Mouse (Mus musculus): Measurements from ENCODE around the gene Thbs4.
"Not testable (repeated sequence)": the region's sequence is repeated elsewhere in the genome, so short reads cannot be mapped to it uniquely, and the experiment has no call there.

Thbs4 gene

GRCm38 (mm10) chr13:92794462-92795214 lies at the start of gene Thbs4:
TSS of gene Thbs4 (minus strand) at chr13:92794818.
- peak; percentile 55 for DNase-seq

- no peak for DNase-seq
Observed at GRCm38 (mm10) chr13:92833162-92833561, 38.5 kb upstream of the Thbs4 start.

GRCm38 (mm10) chr13:92828820-92829219 lies 34.2 kb upstream of the Thbs4 start:
- no peak for DNase-seq

- DNase-seq = no peak
Observed at GRCm38 (mm10) chr13:92817357-92817756, 22.7 kb upstream of the Thbs4 start.

- DNase-seq = no peak
Observed at GRCm38 (mm10) chr13:92816329-92816728, 21.7 kb upstream of the Thbs4 start.

- DNase-seq = not testable (repeated sequence)
Observed at GRCm38 (mm10) chr13:92810592-92810991, 16.0 kb upstream of the Thbs4 start.

GRCm38 (mm10) chr13:92807849-92808248 lies 13.2 kb upstream of the Thbs4 start:
- DNase-seq = no peak

- no peak for DNase-seq
Observed at GRCm38 (mm10) chr13:92806785-92807184, 12.2 kb upstream of the Thbs4 start.

- no peak for DNase-seq
Observed at GRCm38 (mm10) chr13:92799306-92799925, 4.8 kb upstream of the Thbs4 start.

GRCm38 (mm10) chr13:92798830-92799229 lies 4.2 kb upstream of the Thbs4 start:
- no peak for DNase-seq

GRCm38 (mm10) chr13:92793636-92794035 lies 982 bp downstream of the Thbs4 start:
- DNase-seq = no peak

- peak; percentile 32 for DNase-seq
Observed at GRCm38 (mm10) chr13:92791474-92791873, 3.1 kb downstream of the Thbs4 start.

GRCm38 (mm10) chr13:92784311-92784710 lies 10.3 kb downstream of the Thbs4 start:
- DNase-seq = no peak

GRCm38 (mm10) chr13:92783551-92783950 lies 11.1 kb downstream of the Thbs4 start:
- no peak for DNase-seq

- no peak for DNase-seq
Observed at GRCm38 (mm10) chr13:92780927-92781326, 13.7 kb downstream of the Thbs4 start.

- no peak for DNase-seq
Observed at GRCm38 (mm10) chr13:92780076-92780475, 14.5 kb downstream of the Thbs4 start.

GRCm38 (mm10) chr13:92778642-92779041 lies 16.0 kb downstream of the Thbs4 start:
- no peak for DNase-seq

GRCm38 (mm10) chr13:92775916-92776315 lies 18.7 kb downstream of the Thbs4 start:
- no peak for DNase-seq

- no peak for DNase-seq
Observed at GRCm38 (mm10) chr13:92774887-92775286, 19.7 kb downstream of the Thbs4 start.

GRCm38 (mm10) chr13:92772500-92772899 lies 22.1 kb downstream of the Thbs4 start:
- DNase-seq = no peak

- no peak for DNase-seq
Observed at GRCm38 (mm10) chr13:92771566-92771965, 23.1 kb downstream of the Thbs4 start.

GRCm38 (mm10) chr13:92765454-92766242 lies 29.0 kb downstream of the Thbs4 start:
- DNase-seq = no peak

- no peak for DNase-seq
Observed at GRCm38 (mm10) chr13:92762322-92762721, 32.3 kb downstream of the Thbs4 start.

GRCm38 (mm10) chr13:92760519-92760918 lies 34.1 kb downstream of the Thbs4 start:
- DNase-seq = no peak
